Comparison of ENCODE assay signal across 11 mouse cellular contexts in genomic region chrX:51614384-51615004, GRCm38 (mm10).
A peak's percentile ranks its signal among the peaks of the same experiment; 100 is the strongest.
DNase-seq lines count a peak whose midpoint lies in the region; ATAC-seq and TF ChIP-seq lines count a peak whose summit lies in the region.
"Had no signal": no experiment of that assay in that cellular context is flagged by ENCODE, and none has a peak within 500 bp of the region (broad histone marks: within the 10 kb centered on the region; RNA-seq: fewer than 3 reads in every experiment).

No protein-coding gene starts in this region.

- H3K9me3 ChIP-seq in forebrain, embryonic 12.5 days = no peaks in the 10 kb centered on the region
- H3K9me3 ChIP-seq in limb, embryonic 11.5 days (ENCODE audit: control insufficient read depth, low read length) = no peaks in the 10 kb centered on the region
- H3K9me3 ChIP-seq in neural tube, embryonic 15.5 days (replicated peaks) = no peaks in the 10 kb centered on the region

- TF ChIP-seq CTCF in thymus, adult 2 months (IDR thresholded peaks at IDR 0.05; ENCODE audit: borderline replicate concordance, control insufficient read depth, extremely low read depth, insufficient read depth, low read length, poor library complexity) = no peak

- 0 out of 2 replicates have a peak overlapping the region, but pooled peaks have one; percentile 6 for H3K4me2 ChIP-seq in forebrain, embryonic 12.5 days
- no peak overlapping the region for H3K4me2 ChIP-seq in limb, embryonic 11.5 days (ENCODE audit: low read depth, severe bottlenecking)
- no peak overlapping the region for H3K4me2 ChIP-seq in neural tube, embryonic 15.5 days

- no peaks in the 10 kb centered on the region for H3K27me3 ChIP-seq in forebrain, embryonic 12.5 days
- no peaks in the 10 kb centered on the region for H3K27me3 ChIP-seq in limb, embryonic 11.5 days (ENCODE audit: control insufficient read depth, insufficient read depth, low read length)
- no peaks in the 10 kb centered on the region for H3K27me3 ChIP-seq in neural tube, embryonic 15.5 days (replicated peaks)
- H3K27me3 ChIP-seq in thymus, adult 2 months (ENCODE audit: control insufficient read depth, insufficient read depth, low read length) = no peaks in the 10 kb centered on the region

- H3K36me3 ChIP-seq in forebrain, embryonic 12.5 days (replicated peaks) = no peaks in the 10 kb centered on the region
- H3K36me3 ChIP-seq in limb, embryonic 11.5 days (ENCODE audit: control insufficient read depth, insufficient read depth, low read length) = no peaks in the 10 kb centered on the region
- H3K36me3 ChIP-seq in neural tube, embryonic 15.5 days = no peaks in the 10 kb centered on the region
- H3K36me3 ChIP-seq in thymus, adult 2 months (ENCODE audit: control insufficient read depth, insufficient read depth, low read length) = no peaks in the 10 kb centered on the region

- intact Hi-C loops in left cerebral cortex, postnatal 4 days (cut with DNase I) = no loop called here

- H3K4me1 ChIP-seq in forebrain, embryonic 12.5 days = no peaks in the 10 kb centered on the region; the same call in 1 of the 2 replicates
- no peaks in the 10 kb centered on the region for H3K4me1 ChIP-seq in limb, embryonic 11.5 days (ENCODE audit: control insufficient read depth, insufficient read depth, low read length)
- peaks cover 4% of the 10 kb centered on the region; the same call in 1 of the 2 replicates for H3K4me1 ChIP-seq in neural tube, embryonic 15.5 days
- H3K4me1 ChIP-seq in thymus, adult 2 months (replicated peaks; ENCODE audit: control insufficient read depth, insufficient read depth, low read length) = no peaks in the 10 kb centered on the region

- H3K9ac ChIP-seq in forebrain, embryonic 12.5 days = no peak overlapping the region
- H3K9ac ChIP-seq in limb, embryonic 11.5 days (ENCODE audit: low read length) = no peak overlapping the region
- no peak overlapping the region for H3K9ac ChIP-seq in neural tube, embryonic 15.5 days (replicated peaks)
- H3K9ac ChIP-seq: liver, postnatal 0 days had no signal

- no peak overlapping the region for H3K4me3 ChIP-seq in forebrain, embryonic 12.5 days (replicated peaks)
- no peak overlapping the region for H3K4me3 ChIP-seq in limb, embryonic 11.5 days (ENCODE audit: low read depth, low read length)
- no peak overlapping the region for H3K4me3 ChIP-seq in neural tube, embryonic 15.5 days (replicated peaks)
- H3K4me3 ChIP-seq in thymus, adult 2 months (ENCODE audit: control insufficient read depth, insufficient read depth, low read length) = no peak overlapping the region

- TF ChIP-seq POLR2A in thymus, adult 2 months (IDR thresholded peaks at IDR 0.05; ENCODE audit: control insufficient read depth, extremely low read depth, insufficient read depth, low read length, poor library complexity) = no peak

- H3K27ac ChIP-seq in forebrain, embryonic 12.5 days = peak overlapping the region; percentile 36; the same call in 1 of the 2 replicates
- H3K27ac ChIP-seq in limb, embryonic 11.5 days (replicated peaks; ENCODE audit: low read depth, low read length) = no peak overlapping the region
- 0 out of 2 replicates have a peak overlapping the region, but pooled peaks have one; percentile 25 for H3K27ac ChIP-seq in neural tube, embryonic 15.5 days (replicated peaks)
- no peak overlapping the region for H3K27ac ChIP-seq in thymus, adult 2 months (ENCODE audit: control insufficient read depth, insufficient read depth, low read length)

- 26% methylated on average over 7 of the region's 7 CpGs for WGBS in forebrain, embryonic 12.5 days
- 50% methylated on average over 7 of the region's 7 CpGs for whole genome bisulfite sequencing in limb, embryonic 11.5 days
- WGBS in neural tube, embryonic 15.5 days = 25% methylated on average over 7 of the region's 7 CpGs
- 69% methylated on average over 7 of the region's 7 CpGs for WGBS in thymus, adult 2 months

- DNase-seq in left cerebral cortex, postnatal 4 days = peak; percentile 0
- DNase-seq in left cerebral cortex, adult 9 months (ENCODE audit: low spot score in 2 of 2) = no peak
- DNase-seq in limb, embryonic 11.5 days (ENCODE audit: low spot score) = peak; percentile 20
- no peak for DNase-seq in thymus, adult 2 months
- DNase-seq in frontal cortex, postnatal 14 days (ENCODE audit: low spot score in 2 of 2) = no peak
- no peak for DNase-seq in left cerebral cortex, adult 8-10 months (ENCODE audit: low spot score in 2 of 2)
- DNase-seq: adrenal gland, adult 8-10 months; kidney, postnatal 25 days; liver, postnatal 0 days had no signal

- no peak for ATAC-seq in forebrain, embryonic 12.5 days (ENCODE audit: low FRiP score)
- ATAC-seq in limb, embryonic 11.5 days (ENCODE audit: insufficient number of reproducible peaks, low FRiP score, low TSS enrichment, low read depth) = no peak
- ATAC-seq in neural tube, embryonic 15.5 days (ENCODE audit: low FRiP score) = peak; percentile 61; the same call in 1 of the 2 replicates
- ATAC-seq: liver, postnatal 0 days had no signal

Comparison
In these comparisons a context has a peak if more than half of its experiments do, and no peak if none do; other contexts are left out.
1. DNase-seq: peak in left cerebral cortex, postnatal 4 days (single experiment) and limb, embryonic 11.5 days (single experiment); none in left cerebral cortex, adult 9 months (0 of 2), thymus, adult 2 months (single experiment), frontal cortex, postnatal 14 days (0 of 2) and left cerebral cortex, adult 8-10 months (0 of 2).
2. H3K27ac ChIP-seq: peak in forebrain, embryonic 12.5 days (single experiment) and neural tube, embryonic 15.5 days (single experiment); none in limb, embryonic 11.5 days (single experiment) and thymus, adult 2 months (single experiment).